Mouse (Mus musculus): ENCODE measurements around the gene Cryz.
A peak's percentile ranks its signal among the peaks of the same experiment; 100 is the strongest.

Cryz gene

GRCm38 (mm10) chr3:154596488-154596933, at the start of gene Cryz:
Gene Cryz (plus strand): TSS chr3:154596711.
- peak; percentile 81 for ATAC-seq (ENCODE audit: insufficient number of reproducible peaks, low FRiP score, low TSS enrichment)

GRCm38 (mm10) chr3:154547549-154548426, 48.7 kb upstream of the Cryz start:
- ATAC-seq (ENCODE audit: insufficient number of reproducible peaks, low FRiP score, low TSS enrichment), result no peak

- no peak for ATAC-seq (ENCODE audit: insufficient number of reproducible peaks, low FRiP score, low TSS enrichment)
Measured at GRCm38 (mm10) chr3:154548868-154549301, 47.6 kb upstream of the Cryz start.

- ATAC-seq (ENCODE audit: insufficient number of reproducible peaks, low FRiP score, low TSS enrichment), result no peak
Measured at GRCm38 (mm10) chr3:154550326-154551034, 46.0 kb upstream of the Cryz start.

GRCm38 (mm10) chr3:154551035-154551411, 45.5 kb upstream of the Cryz start:
- ATAC-seq (ENCODE audit: insufficient number of reproducible peaks, low FRiP score, low TSS enrichment), result no peak

- no peak for ATAC-seq (ENCODE audit: insufficient number of reproducible peaks, low FRiP score, low TSS enrichment)
Measured at GRCm38 (mm10) chr3:154562192-154562591, 34.3 kb upstream of the Cryz start.

GRCm38 (mm10) chr3:154565437-154565836, 31.1 kb upstream of the Cryz start:
- ATAC-seq (ENCODE audit: insufficient number of reproducible peaks, low FRiP score, low TSS enrichment), result no peak

- ATAC-seq (ENCODE audit: insufficient number of reproducible peaks, low FRiP score, low TSS enrichment), result no peak
Measured at GRCm38 (mm10) chr3:154570029-154570575, 26.4 kb upstream of the Cryz start.

GRCm38 (mm10) chr3:154570786-154571185, 25.7 kb upstream of the Cryz start:
- no peak for ATAC-seq (ENCODE audit: insufficient number of reproducible peaks, low FRiP score, low TSS enrichment)

GRCm38 (mm10) chr3:154572341-154572972, 24.1 kb upstream of the Cryz start:
- ATAC-seq (ENCODE audit: insufficient number of reproducible peaks, low FRiP score, low TSS enrichment), result peak; percentile 82

GRCm38 (mm10) chr3:154573666-154574065, 22.8 kb upstream of the Cryz start:
- no peak for ATAC-seq (ENCODE audit: insufficient number of reproducible peaks, low FRiP score, low TSS enrichment)

- ATAC-seq (ENCODE audit: insufficient number of reproducible peaks, low FRiP score, low TSS enrichment), result no peak
Measured at GRCm38 (mm10) chr3:154577895-154578294, 18.6 kb upstream of the Cryz start.

GRCm38 (mm10) chr3:154584351-154584750, 12.2 kb upstream of the Cryz start:
- no peak for ATAC-seq (ENCODE audit: insufficient number of reproducible peaks, low FRiP score, low TSS enrichment)

GRCm38 (mm10) chr3:154590971-154591370, 5.5 kb upstream of the Cryz start:
- ATAC-seq (ENCODE audit: insufficient number of reproducible peaks, low FRiP score, low TSS enrichment), result no peak

- ATAC-seq (ENCODE audit: insufficient number of reproducible peaks, low FRiP score, low TSS enrichment), result no peak
Measured at GRCm38 (mm10) chr3:154591621-154592020, 4.9 kb upstream of the Cryz start.

- ATAC-seq (ENCODE audit: insufficient number of reproducible peaks, low FRiP score, low TSS enrichment), result no peak
Measured at GRCm38 (mm10) chr3:154593596-154593995, 2.9 kb upstream of the Cryz start.

GRCm38 (mm10) chr3:154594156-154594555, 2.4 kb upstream of the Cryz start:
- ATAC-seq (ENCODE audit: insufficient number of reproducible peaks, low FRiP score, low TSS enrichment), result no peak

- peak; percentile 82 for ATAC-seq (ENCODE audit: insufficient number of reproducible peaks, low FRiP score, low TSS enrichment)
Measured at GRCm38 (mm10) chr3:154596934-154597554, 533 bp downstream of the Cryz start, which contains the start of gene Tyw3. Gene Tyw3 (minus strand): TSS chr3:154597104.

- peak; percentile 0; the same call in 1 of the 2 replicates for ATAC-seq (ENCODE audit: insufficient number of reproducible peaks, low FRiP score, low TSS enrichment)
Measured at GRCm38 (mm10) chr3:154597561-154597960, 1.1 kb downstream of the Cryz start.

- no peak for ATAC-seq (ENCODE audit: insufficient number of reproducible peaks, low FRiP score, low TSS enrichment)
Measured at GRCm38 (mm10) chr3:154602141-154602540, 5.6 kb downstream of the Cryz start.

Measured in cerebellum, adult (tissue).